Mouse (Mus musculus) layer of hippocampus, postnatal 10 days (tissue): Measurements from ENCODE around the gene Fam124b. TPM values are rescaled to one million over a fixed set of nuclear protein-coding genes. Genes with fewer than 3 reads are reported as not detected.

Source experiments
- DNase-seq, 2 experiments: peaks; one replicate each; pipeline ENCODE4 v3.0.0; 2021; ENCODE audit warnings: low spot score in 2 of 2
- total RNA-seq, 2 experiments: library from RNA; stranded (reverse); gene quantifications; 2 replicates each; pipeline ENCODE4 v1.2.3; 2021

Fam124b gene
- total RNA-seq, 2 experiments from 2014 or later: 1.2 to 1.5 TPM

- DNase-seq: peak; percentile 18 to 30
Observed at GRCm38 (mm10) chr1:80177651-80178382, 40.5 kb downstream of the Fam124b start.

- DNase-seq: no peak
Observed at GRCm38 (mm10) chr1:80167706-80168105, 50.6 kb downstream of the Fam124b start.

- no peak for DNase-seq
Observed at GRCm38 (mm10) chr1:80166577-80166976, 51.7 kb downstream of the Fam124b start.

GRCm38 (mm10) chr1:80165391-80165790 lies 52.9 kb downstream of the Fam124b start:
- no peak for DNase-seq

GRCm38 (mm10) chr1:80162943-80163342 lies 55.3 kb downstream of the Fam124b start:
- DNase-seq: no peak

- no peak for DNase-seq
Observed at GRCm38 (mm10) chr1:80159586-80159985, 58.7 kb downstream of the Fam124b start.

GRCm38 (mm10) chr1:80154902-80155301 lies 63.4 kb downstream of the Fam124b start:
- DNase-seq: no peak

- DNase-seq: no peak
Observed at GRCm38 (mm10) chr1:80153125-80153716, 65.1 kb downstream of the Fam124b start.

GRCm38 (mm10) chr1:80150681-80151080 lies 67.6 kb downstream of the Fam124b start:
- no peak for DNase-seq

Other genes with a start within 250 kb of the Fam124b start
- 100 to 1,000 TPM; 119 to 135 TPM for gene Cul3, start 122.0 kb upstream of the Fam124b start, total RNA-seq
- gene Gm45261, start 243.0 kb upstream of the Fam124b start, total RNA-seq: not detected